In the genomic region with DNA sequence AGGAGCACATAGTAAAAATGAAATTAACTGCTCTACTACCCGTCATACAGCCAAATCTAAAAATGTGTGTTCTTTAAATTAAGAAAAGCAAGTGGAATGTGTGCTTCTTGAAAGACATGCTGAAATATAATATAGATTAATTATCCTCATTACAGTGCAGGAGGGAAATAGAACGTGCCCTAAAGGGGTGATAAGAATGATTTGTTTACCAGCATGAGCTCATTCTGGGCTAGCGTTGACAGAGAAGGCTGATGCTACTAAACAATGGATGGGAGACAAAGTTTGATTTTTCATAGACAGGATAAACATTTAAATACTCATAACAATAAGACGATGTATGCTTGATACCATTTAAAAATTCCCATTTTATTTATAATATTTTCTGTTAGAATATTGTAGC, we compare ENCODE assay signal across 32 mouse cellular contexts.
"Had no signal": no experiment of that assay in that cellular context is flagged by ENCODE, and none has a peak within 500 bp of the region (broad histone marks: within the 10 kb centered on the region; RNA-seq: fewer than 3 reads in every experiment).

No protein-coding gene starts in this region.

- H3K27me3 ChIP-seq: limb, embryonic 12.5 days; limb, embryonic 13.5 days; limb, embryonic 15.5 days; liver, embryonic 12.5 days; liver, embryonic 13.5 days; liver, embryonic 15.5 days; lung, embryonic 15.5 days; megakaryocyte, embryonic 14.5 days; midbrain, embryonic 12.5 days; midbrain, embryonic 13.5 days; midbrain, embryonic 15.5 days had no signal

- H3K36me3 ChIP-seq: limb, embryonic 10.5 days; limb, embryonic 12.5 days; limb, embryonic 13.5 days; limb, embryonic 15.5 days; liver, embryonic 12.5 days; liver, embryonic 13.5 days; liver, embryonic 15.5 days; lung, embryonic 15.5 days; midbrain, embryonic 10.5 days; midbrain, embryonic 12.5 days; midbrain, embryonic 13.5 days; midbrain, embryonic 15.5 days had no signal

- ATAC-seq: liver, embryonic 12.5 days; liver, postnatal 0 days; lung, postnatal 0 days; midbrain, embryonic 13.5 days; midbrain, embryonic 15.5 days; midbrain, embryonic 16.5 days had no signal

- H3K4me2 ChIP-seq: limb, embryonic 12.5 days; limb, embryonic 13.5 days; limb, embryonic 15.5 days; liver, embryonic 11.5 days; liver, embryonic 12.5 days; liver, embryonic 13.5 days; liver, embryonic 15.5 days; lung, embryonic 14.5 days; lung, embryonic 15.5 days; midbrain, embryonic 11.5 days; midbrain, embryonic 12.5 days; midbrain, embryonic 13.5 days; midbrain, embryonic 15.5 days had no signal

- H3K27ac ChIP-seq: left cerebral cortex, adult 2 months; limb, embryonic 10.5 days; limb, embryonic 12.5 days; limb, embryonic 13.5 days; limb, embryonic 15.5 days; liver, embryonic 12.5 days; liver, embryonic 13.5 days; liver, embryonic 14.5 days; liver, embryonic 15.5 days; lung, embryonic 15.5 days; macrophage; midbrain, embryonic 10.5 days; midbrain, embryonic 12.5 days; midbrain, embryonic 13.5 days; midbrain, embryonic 15.5 days had no signal

- DNase-seq: left cerebral cortex, postnatal 4 days; liver; liver, embryonic 13.5 days; liver, postnatal 0 days; lung, adult 18-20 months; lung, adult 2 months; lung, embryonic 14.5 days; lung, postnatal 10 days; lung, postnatal 14 days; lung, postnatal 36 days; lung, postnatal 4 days; midbrain, embryonic 14.5 days had no signal

- H3K4me3 ChIP-seq: left cerebral cortex, adult 2 months; limb, embryonic 10.5 days; limb, embryonic 12.5 days; limb, embryonic 13.5 days; limb, embryonic 15.5 days; liver, embryonic 12.5 days; liver, embryonic 13.5 days; liver, embryonic 15.5 days; lung, embryonic 15.5 days; megakaryocyte, embryonic 14.5 days; midbrain, embryonic 10.5 days; midbrain, embryonic 12.5 days; midbrain, embryonic 13.5 days; midbrain, embryonic 15.5 days; myocyte had no signal

- H3K9me3 ChIP-seq: limb, embryonic 10.5 days; limb, embryonic 12.5 days; limb, embryonic 13.5 days; limb, embryonic 15.5 days; liver, embryonic 12.5 days; liver, embryonic 13.5 days; liver, embryonic 15.5 days; lung, embryonic 15.5 days; megakaryocyte, embryonic 14.5 days; midbrain, embryonic 10.5 days; midbrain, embryonic 12.5 days; midbrain, embryonic 13.5 days; midbrain, embryonic 15.5 days had no signal

- H3K4me1 ChIP-seq: limb, embryonic 10.5 days; limb, embryonic 12.5 days; limb, embryonic 13.5 days; limb, embryonic 15.5 days; liver, embryonic 12.5 days; liver, embryonic 13.5 days; liver, embryonic 15.5 days; lung, embryonic 15.5 days; megakaryocyte, embryonic 14.5 days; midbrain, embryonic 10.5 days; midbrain, embryonic 12.5 days; midbrain, embryonic 13.5 days; midbrain, embryonic 15.5 days had no signal

- H3K9ac ChIP-seq: limb, embryonic 12.5 days; limb, embryonic 13.5 days; limb, embryonic 15.5 days; liver, embryonic 12.5 days; liver, embryonic 13.5 days; liver, embryonic 14.5 days; liver, embryonic 15.5 days; liver, postnatal 0 days; lung, embryonic 14.5 days; lung, embryonic 15.5 days; midbrain, embryonic 12.5 days; midbrain, embryonic 13.5 days; midbrain, embryonic 15.5 days had no signal
